Mouse (Mus musculus) erythroblast, embryonic 14.5 days (primary cell): ENCODE measurements around the gene Bace2.

Experiments
- GATA1 ChIP-seq: IDR thresholded peaks from 2 replicates; pipeline ENCODE4 v1.6.1; 2012; ENCODE audit warnings: low read length, inconsistent platforms, mixed read lengths
- TAL1 ChIP-seq: IDR thresholded peaks from 3 replicates; pipeline ENCODE4 v1.6.1; 2012; ENCODE audit warnings: low read length, inconsistent platforms, mixed read lengths

- no peak for TF ChIP-seq GATA1
- TF ChIP-seq TAL1, result no peak
These were observed at the start of gene Bace2 for GRCm38 (mm10) chr16:97356499-97357187.
